15 mouse cellular contexts compared by ENCODE assay signal in genomic region chr9:104123101-104123500, GRCm38 (mm10). TPM values are rescaled to one million over a fixed set of nuclear protein-coding genes. Genes with fewer than 3 reads are reported as not detected.
A peak's percentile ranks its signal among the peaks of the same experiment; 100 is the strongest.
DNase-seq lines count a peak whose midpoint lies in the region; ATAC-seq and TF ChIP-seq lines count a peak whose summit lies in the region.
"Had no signal": no experiment of that assay in that cellular context is flagged by ENCODE, and none has a peak within 500 bp of the region (broad histone marks: within the 10 kb centered on the region; RNA-seq: fewer than 3 reads in every experiment).

No protein-coding gene starts in this region.

- H3K4me2 ChIP-seq in forebrain, postnatal 0 days (ENCODE audit: low read depth): no peak overlapping the region
- no peak overlapping the region for H3K4me2 ChIP-seq in forebrain, embryonic 16.5 days (ENCODE audit: low read length)
- H3K4me2 ChIP-seq in embryonic facial prominence, embryonic 15.5 days (replicated peaks): no peak overlapping the region
- no peak overlapping the region for H3K4me2 ChIP-seq in neural tube, embryonic 15.5 days
- H3K4me2 ChIP-seq: lung, embryonic 15.5 days had no signal

- no peaks in the 10 kb centered on the region for H3K36me3 ChIP-seq in forebrain, postnatal 0 days (ENCODE audit: insufficient read depth)
- no peaks in the 10 kb centered on the region for H3K36me3 ChIP-seq in forebrain, embryonic 16.5 days (ENCODE audit: control insufficient read depth, insufficient read depth)
- H3K36me3 ChIP-seq in embryonic facial prominence, embryonic 15.5 days: no peaks in the 10 kb centered on the region
- no peaks in the 10 kb centered on the region for H3K36me3 ChIP-seq in neural tube, embryonic 15.5 days
- H3K36me3 ChIP-seq: lung, embryonic 15.5 days; midbrain, embryonic 10.5 days had no signal

- ATAC-seq in forebrain, postnatal 0 days: no peak
- ATAC-seq in forebrain, embryonic 16.5 days: no peak
- no peak for ATAC-seq in embryonic facial prominence, embryonic 15.5 days (ENCODE audit: insufficient number of reproducible peaks, low FRiP score, low TSS enrichment, low read depth)
- no peak for ATAC-seq in neural tube, embryonic 15.5 days (ENCODE audit: low FRiP score)

- no peak overlapping the region for H3K9ac ChIP-seq in forebrain, postnatal 0 days
- no peak overlapping the region for H3K9ac ChIP-seq in forebrain, embryonic 16.5 days (replicated peaks; ENCODE audit: low read depth, low read length)
- no peak overlapping the region for H3K9ac ChIP-seq in embryonic facial prominence, embryonic 15.5 days
- H3K9ac ChIP-seq in neural tube, embryonic 15.5 days (replicated peaks): no peak overlapping the region
- H3K9ac ChIP-seq: lung, embryonic 15.5 days had no signal

- H3K9me3 ChIP-seq in forebrain, postnatal 0 days (ENCODE audit: low read length): no peaks in the 10 kb centered on the region
- no peaks in the 10 kb centered on the region for H3K9me3 ChIP-seq in forebrain, embryonic 16.5 days (ENCODE audit: control insufficient read depth, low read length)
- H3K9me3 ChIP-seq in embryonic facial prominence, embryonic 15.5 days (replicated peaks): no peaks in the 10 kb centered on the region
- no peaks in the 10 kb centered on the region for H3K9me3 ChIP-seq in neural tube, embryonic 15.5 days (replicated peaks)
- H3K9me3 ChIP-seq: lung, embryonic 15.5 days; midbrain, embryonic 10.5 days had no signal

- 85% methylated on average over 5 of the region's 5 CpGs for WGBS in forebrain, postnatal 0 days
- 77% methylated on average over 5 of the region's 5 CpGs for WGBS in forebrain, embryonic 16.5 days
- WGBS in embryonic facial prominence, embryonic 15.5 days: 63% methylated on average over 5 of the region's 5 CpGs
- WGBS in neural tube, embryonic 15.5 days: 62% methylated on average over 5 of the region's 5 CpGs

- H3K27me3 ChIP-seq in forebrain, postnatal 0 days (ENCODE audit: insufficient read depth, low read length): no peaks in the 10 kb centered on the region
- no peaks in the 10 kb centered on the region for H3K27me3 ChIP-seq in forebrain, embryonic 16.5 days (replicated peaks; ENCODE audit: control insufficient read depth, insufficient read depth, low read length)
- no peaks in the 10 kb centered on the region for H3K27me3 ChIP-seq in embryonic facial prominence, embryonic 15.5 days
- H3K27me3 ChIP-seq in neural tube, embryonic 15.5 days (replicated peaks): no peaks in the 10 kb centered on the region
- H3K27me3 ChIP-seq: lung, embryonic 15.5 days had no signal

- peak; percentile 19; the same call in 1 of the 2 replicates for TF ChIP-seq CTCF in forebrain, postnatal 0 days (IDR thresholded peaks at IDR 0.05; ENCODE audit: low read depth)
- TF ChIP-seq CTCF in layer of hippocampus, adult 2 months (conservative IDR thresholded peaks at IDR 0.05): no peak

- peaks cover 9% of the 10 kb centered on the region for H3K4me1 ChIP-seq in forebrain, postnatal 0 days (ENCODE audit: insufficient read depth)
- H3K4me1 ChIP-seq in forebrain, embryonic 16.5 days (replicated peaks; ENCODE audit: control insufficient read depth, insufficient read depth, low read length): peaks cover 14% of the 10 kb centered on the region
- peaks cover 42% of the 10 kb centered on the region for H3K4me1 ChIP-seq in embryonic facial prominence, embryonic 15.5 days
- peaks cover 29% of the 10 kb centered on the region for H3K4me1 ChIP-seq in neural tube, embryonic 15.5 days
- H3K4me1 ChIP-seq: lung, embryonic 15.5 days had no signal

- no peak for DNase-seq in forebrain, postnatal 0 days
- DNase-seq in layer of hippocampus, adult 2 months (ENCODE audit: low spot score in 2 of 2): no peak
- DNase-seq in layer of hippocampus, postnatal 25 days (ENCODE audit: extremely low spot score in 1 of 2, low spot score in 1 of 2): no peak
- DNase-seq in right cerebral cortex, postnatal 25 days: no peak
- DNase-seq in spleen, postnatal 4 days (ENCODE audit: low spot score in 2 of 2): no peak
- DNase-seq: heart, adult 2 months; heart, postnatal 10 days; kidney, adult 11 months; thymus, postnatal 14 days had no signal

- H3K4me3 ChIP-seq in forebrain, postnatal 0 days (ENCODE audit: low read depth, low read length): no peak overlapping the region
- no peak overlapping the region for H3K4me3 ChIP-seq in forebrain, embryonic 16.5 days (replicated peaks; ENCODE audit: low read length)
- H3K4me3 ChIP-seq in layer of hippocampus, adult 2 months: no peak overlapping the region
- no peak overlapping the region for H3K4me3 ChIP-seq in embryonic facial prominence, embryonic 15.5 days (replicated peaks)
- H3K4me3 ChIP-seq in neural tube, embryonic 15.5 days (replicated peaks): no peak overlapping the region
- H3K4me3 ChIP-seq: heart, adult 2 months; lung, embryonic 15.5 days; midbrain, embryonic 10.5 days; myocyte had no signal

- 0 out of 2 replicates have a peak overlapping the region, but pooled peaks have one; percentile 21 for H3K27ac ChIP-seq in forebrain, postnatal 0 days (ENCODE audit: low read depth, low read length)
- H3K27ac ChIP-seq in forebrain, embryonic 16.5 days (ENCODE audit: low read length): no peak overlapping the region
- peak overlapping the region; percentile 62; the same call in 1 of the 2 replicates for H3K27ac ChIP-seq in layer of hippocampus, adult 2 months
- peak overlapping the region; percentile 40 for H3K27ac ChIP-seq in embryonic facial prominence, embryonic 15.5 days (replicated peaks)
- peak overlapping the region; percentile 64 for H3K27ac ChIP-seq in neural tube, embryonic 15.5 days (replicated peaks)
- H3K27ac ChIP-seq: heart, adult 2 months; lung, embryonic 15.5 days had no signal

RNA-seq across cellular contexts. Expression of gene Ackr4, which starts 3.6 kb away (rescaled TPM):
- 1.2 and 3.1 TPM in 2 replicates for total RNA-seq in forebrain, postnatal 0 days (2014; rRNA removed)
- 0.53 and 0.70 TPM in 2 replicates for polyA plus RNA-seq in forebrain, postnatal 0 days (2015; fragmentation: Nextera tagmentation; extraction: Ambion mirVana)
- 0.43 and 0.56 TPM in 2 replicates for polyA plus RNA-seq in forebrain, embryonic 16.5 days (2015; fragmentation: Nextera tagmentation; extraction: Ambion mirVana)
- under 1 TPM in 1 of 2 experiments, not detected in 1; 0.49 TPM for total RNA-seq in layer of hippocampus, adult 2 months (2021)
- total RNA-seq in layer of hippocampus, postnatal 25 days (2021): under 1 TPM in 1 of 2 experiments, not detected in 1; 0.25 TPM
- 6.4 and 6.9 TPM in 2 replicates for polyA plus RNA-seq in embryonic facial prominence, embryonic 15.5 days (2015; fragmentation: Nextera tagmentation; extraction: Ambion mirVana)
- polyA plus RNA-seq in neural tube, embryonic 15.5 days (2015; fragmentation: Nextera tagmentation; extraction: Ambion mirVana): 3.3 and 8.8 TPM in 2 replicates

RNA-seq across cellular contexts. Expression of gene Acad11, which starts 59.9 kb away (rescaled TPM):
- total RNA-seq in forebrain, postnatal 0 days (2014; rRNA removed): 6.5 and 11.0 TPM in 2 replicates
- polyA plus RNA-seq in forebrain, postnatal 0 days (2015; fragmentation: Nextera tagmentation; extraction: Ambion mirVana): 4.5 and 4.7 TPM in 2 replicates
- polyA plus RNA-seq in forebrain, embryonic 16.5 days (2015; fragmentation: Nextera tagmentation; extraction: Ambion mirVana): 6.0 and 7.0 TPM in 2 replicates
- total RNA-seq in layer of hippocampus, adult 2 months (2021): 10 to 100 TPM; 22.4 to 24.8 TPM
- total RNA-seq in layer of hippocampus, postnatal 25 days (2021): 10 to 100 TPM; 22.1 to 24.3 TPM
- 12.6 and 14.2 TPM in 2 replicates for polyA plus RNA-seq in embryonic facial prominence, embryonic 15.5 days (2015; fragmentation: Nextera tagmentation; extraction: Ambion mirVana)
- 6.4 and 10.3 TPM in 2 replicates for polyA plus RNA-seq in neural tube, embryonic 15.5 days (2015; fragmentation: Nextera tagmentation; extraction: Ambion mirVana)
